Mouse (Mus musculus) limb, embryonic 14.5 days (tissue): ENCODE results near the gene Ccl28. TPM values are rescaled to one million over a fixed set of nuclear protein-coding genes. Genes with fewer than 3 reads are reported as not detected.
"Not testable (repeated sequence)": the region's sequence is repeated elsewhere in the genome, so short reads cannot be mapped to it uniquely, and the experiment has no call there.

Experiments
- ATAC-seq: fragments of 200-750 bp; cut with Nextera tagmentation; 2 replicates; pipeline ENCODE4 v1.8.0; 2017; ENCODE audit warnings: low read depth, moderate number of reproducible peaks, moderate TSS enrichment; ENCODE audit not compliant: low FRiP score
- DNase-seq: peaks from one replicate; pipeline ENCODE4 v3.0.0-alpha.2; 2015; ENCODE audit warnings: low spot score
- H3K27ac ChIP-seq: fragments of 300-500 bp; sonication (generic); replicated peaks from 2 replicates; pipeline ENCODE4 v1.5.1; 2014; ENCODE audit warnings: low read depth, mild to moderate bottlenecking, low read length, moderate library complexity, mixed read lengths
- H3K27me3 ChIP-seq: fragments of 300-500 bp; sonication (generic); 2 replicates; pipeline ENCODE4 v1.6.1; 2014; ENCODE audit warnings: low read length, mixed read lengths; ENCODE audit not compliant: control insufficient read depth, insufficient read depth
- H3K36me3 ChIP-seq: fragments of 300-500 bp; sonication (generic); 2 replicates; pipeline ENCODE4 v1.6.1; 2014; ENCODE audit warnings: mild to moderate bottlenecking, low read length, moderate library complexity, mixed read lengths; ENCODE audit not compliant: control insufficient read depth, insufficient read depth
- H3K4me1 ChIP-seq: fragments of 300-500 bp; sonication (generic); 2 replicates; pipeline ENCODE4 v1.6.1; 2014; ENCODE audit warnings: antibody characterized with exemption, low read length, mixed read lengths; ENCODE audit not compliant: control insufficient read depth, insufficient read depth
- H3K4me2 ChIP-seq: fragments of 300-500 bp; sonication (generic); replicated peaks from 2 replicates; pipeline ENCODE4 v1.6.1; 2014; ENCODE audit warnings: low read depth, mild to moderate bottlenecking, low read length, moderate library complexity; ENCODE audit not compliant: severe bottlenecking
- H3K4me3 ChIP-seq: fragments of 300-500 bp; sonication (generic); replicated peaks from 2 replicates; pipeline ENCODE4 v1.5.1; 2014; ENCODE audit warnings: low read length
- H3K9ac ChIP-seq: fragments of 300-500 bp; sonication (generic); 2 replicates; pipeline ENCODE4 v1.6.1; 2014; ENCODE audit warnings: mild to moderate bottlenecking, low read depth, low read length, moderate library complexity; ENCODE audit not compliant: severe bottlenecking
- H3K9me3 ChIP-seq: fragments of 300-500 bp; sonication (generic); 2 replicates; pipeline ENCODE4 v1.6.1; 2016; ENCODE audit warnings: low read length; ENCODE audit not compliant: control insufficient read depth
- POLR2A ChIP-seq: fragments of 200-500 bp; IDR thresholded peaks from 2 replicates; pipeline ENCODE4 v1.8.0; 2012; ENCODE audit warnings: inconsistent platforms, mild to moderate bottlenecking, moderate library complexity, borderline replicate concordance; ENCODE audit not compliant: insufficient read depth, insufficient read length; ENCODE audit errors: extremely low read depth
- WGBS: fragments of 180-500 bp; shearing (Covaris S2); extraction: QIAGEN DNeasy Blood & Tissue Kit; methylation state at CpG from one replicate; pipeline ENCODE4 v1.1.7; 2014; 5-methylcytosine and 5-hydroxymethylcytosine counted together
- polyA plus RNA-seq, 2 experiments: library from polyadenylated mRNA; depleted of rRNA in 1 of 2; stranded (reverse) in 1 of 2; unstranded in 1 of 2; fragments of >200 nt; fragmentation: Nextera tagmentation in 1 of 2; extraction: Ambion mirVana in 1 of 2; gene quantifications; 2 replicates each; pipeline versions ENCODE4 v1.2.1 to v1.2.3; 2012 to 2014

Gene Ccl28
- polyA plus RNA-seq, 2 experiments = 0.07 to 0.23 TPM

GRCm38 (mm10) chr13:119604322-119604721 lies 19.3 kb upstream of the Ccl28 start:
- not testable (repeated sequence) for ATAC-seq, H3K9ac ChIP-seq, H3K9me3 ChIP-seq, H3K4me3 ChIP-seq, H3K27me3 ChIP-seq, H3K4me1 ChIP-seq, DNase-seq, H3K27ac ChIP-seq, H3K36me3 ChIP-seq, H3K4me2 ChIP-seq
- 91% methylated on average over 7 of the region's 9 CpGs for WGBS

GRCm38 (mm10) chr13:119618841-119619240 lies 4.8 kb upstream of the Ccl28 start:
- Histone ChIP-seq H3K27me3 (no peaks in the 10 kb centered on the region), H3K9ac (no peak overlapping the region), H3K36me3 (no peaks in the 10 kb centered on the region), H3K4me1 (no peaks in the 10 kb centered on the region), H3K4me2 (no peak overlapping the region), H3K4me3 (no peak overlapping the region), H3K27ac (no peak overlapping the region), H3K9me3 (no peaks in the 10 kb centered on the region)
- TF ChIP-seq POLR2A = no peak
- ATAC-seq = no peak
- WGBS = 94% methylated on average over 3 of the region's 3 CpGs
- no peak for DNase-seq

GRCm38 (mm10) chr13:119619735-119620134 lies 3.9 kb upstream of the Ccl28 start:
- no peak for TF ChIP-seq POLR2A
- Histone ChIP-seq H3K27me3 (no peaks in the 10 kb centered on the region), H3K9me3 (no peaks in the 10 kb centered on the region), H3K4me3 (no peak overlapping the region), H3K36me3 (no peaks in the 10 kb centered on the region), H3K4me1 (no peaks in the 10 kb centered on the region), H3K9ac (no peak overlapping the region), H3K4me2 (no peak overlapping the region), H3K27ac (no peak overlapping the region)
- WGBS = 47% methylated on average over 3 of the region's 3 CpGs
- ATAC-seq = peak; percentile 9; the same call in 1 of the 2 replicates
- peak; percentile 31 for DNase-seq

GRCm38 (mm10) chr13:119625952-119626351 lies 2.3 kb downstream of the Ccl28 start:
- not testable (repeated sequence) for H3K9ac ChIP-seq, H3K9me3 ChIP-seq, H3K4me1 ChIP-seq, H3K36me3 ChIP-seq, H3K4me2 ChIP-seq, H3K27me3 ChIP-seq, ATAC-seq, H3K27ac ChIP-seq, H3K4me3 ChIP-seq, DNase-seq
- WGBS = 83% methylated on average over 5 of the region's 5 CpGs

GRCm38 (mm10) chr13:119631482-119632155 lies 8.0 kb downstream of the Ccl28 start:
- Histone ChIP-seq H3K4me1 (no peaks in the 10 kb centered on the region), H3K36me3 (no peaks in the 10 kb centered on the region), H3K4me3 (peak overlapping the region; percentile 53), H3K4me2 (peak overlapping the region; percentile 52), H3K9me3 (no peaks in the 10 kb centered on the region), H3K9ac (peak overlapping the region; percentile 55), H3K27ac (0 out of 2 replicates have a peak overlapping the region, but pooled peaks have one; percentile 5), H3K27me3 (no peaks in the 10 kb centered on the region)
- 3% methylated on average over 24 of the region's 33 CpGs for WGBS
- no peak for TF ChIP-seq POLR2A
- DNase-seq = peak; percentile 97
- peak; percentile 94 for ATAC-seq
